Mouse (Mus musculus): ENCODE measurements around the gene Olfr196. TPM values are rescaled to one million over a fixed set of nuclear protein-coding genes. Genes with fewer than 3 reads are reported as not detected.
"Not testable (repeated sequence)": the region's sequence is repeated elsewhere in the genome, so short reads cannot be mapped to it uniquely, and the experiment has no call there.

Gene Olfr196
- not detected in 2 replicates for total RNA-seq (2017)

DNA sequence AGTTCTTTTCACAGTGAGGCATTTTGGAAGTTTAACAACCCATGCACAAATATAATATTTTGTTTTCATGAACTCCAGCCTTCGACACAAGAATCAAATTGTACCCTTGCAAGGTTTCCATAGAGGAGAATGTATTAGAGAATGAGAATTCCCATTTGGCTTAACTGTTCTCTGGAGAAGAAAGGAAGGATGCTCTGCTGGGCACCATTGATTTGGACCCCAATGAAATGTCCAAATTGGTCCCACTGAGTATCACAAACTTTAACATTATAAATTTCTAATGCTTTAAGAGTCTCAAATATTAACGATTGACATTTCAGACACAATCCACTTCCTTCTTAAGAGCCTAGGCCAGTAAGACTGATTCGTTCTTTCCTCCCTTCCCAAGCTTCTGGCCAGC lies at the start of gene Olfr196:
TSS of gene Olfr196 (minus strand) at position 101 of the 400 bp plus-strand sequence.
- ATAC-seq (replicated peaks in 1 of 2; ENCODE audit: insufficient read depth in 1 of 2, low FRiP score in 2 of 2, low TSS enrichment in 1 of 2, low read depth in 1 of 2, poor library complexity in 2 of 2, severe bottlenecking in 2 of 2): no peak

DNA sequence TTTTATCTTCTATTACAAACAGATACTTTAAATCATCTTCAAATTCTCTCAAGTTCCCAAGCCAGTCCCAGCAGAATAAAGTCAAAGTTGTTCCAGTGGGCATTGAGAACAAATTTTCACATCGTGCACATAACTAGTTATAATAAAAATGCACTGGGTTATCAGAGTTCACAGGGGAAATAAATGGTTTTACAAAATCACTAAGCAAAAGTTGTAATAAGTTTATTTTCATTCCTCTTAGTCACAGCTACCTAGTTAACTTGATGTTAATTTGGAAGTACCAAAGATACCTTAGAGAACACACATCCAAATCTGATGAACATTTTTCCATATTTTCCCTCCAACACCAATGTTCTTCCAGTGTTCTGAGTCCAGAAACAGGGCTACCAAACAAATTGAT lies 49.4 kb upstream of the Olfr196 start, which contains the start of gene Olfr199:
TSS of gene Olfr199 (minus strand) at position 101 of the 400 bp plus-strand sequence.
- ATAC-seq (replicated peaks in 1 of 2; ENCODE audit: insufficient read depth in 1 of 2, low FRiP score in 2 of 2, low TSS enrichment in 1 of 2, low read depth in 1 of 2, poor library complexity in 2 of 2, severe bottlenecking in 2 of 2): not testable (repeated sequence)

DNA sequence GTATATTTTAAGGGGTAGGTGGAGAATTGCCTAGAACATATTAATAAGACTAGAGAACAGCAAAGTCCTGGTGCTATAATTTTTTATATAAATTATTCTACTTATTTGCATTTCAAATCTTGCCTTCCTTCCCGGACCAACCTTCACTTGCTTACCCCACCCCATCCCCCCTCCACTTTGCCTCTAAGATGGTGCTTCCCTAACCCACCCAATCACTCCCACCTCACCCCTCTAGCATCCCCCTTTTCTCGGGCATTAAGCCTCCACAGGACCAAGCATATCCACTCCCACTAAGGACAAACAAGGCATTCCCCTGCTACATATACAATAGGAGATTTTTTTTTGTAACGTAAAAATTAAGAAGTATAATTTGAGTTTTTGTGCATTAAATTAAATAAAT lies 47.6 kb upstream of the Olfr196 start:
- ATAC-seq (replicated peaks in 1 of 2; ENCODE audit: insufficient read depth in 1 of 2, low FRiP score in 2 of 2, low TSS enrichment in 1 of 2, low read depth in 1 of 2, poor library complexity in 2 of 2, severe bottlenecking in 2 of 2): not testable (repeated sequence)

GRCm38 (mm10) chr16:59203433-59203832 lies 33.2 kb upstream of the Olfr196 start, which contains the start of gene Olfr198:
Gene Olfr198 (minus strand): TSS chr16:59203533.
- ATAC-seq (replicated peaks in 1 of 2; ENCODE audit: insufficient read depth in 1 of 2, low FRiP score in 2 of 2, low TSS enrichment in 1 of 2, low read depth in 1 of 2, poor library complexity in 2 of 2, severe bottlenecking in 2 of 2): not testable (repeated sequence)

- ATAC-seq (replicated peaks in 1 of 2; ENCODE audit: insufficient read depth in 1 of 2, low FRiP score in 2 of 2, low TSS enrichment in 1 of 2, low read depth in 1 of 2, poor library complexity in 2 of 2, severe bottlenecking in 2 of 2): no peak
These were observed 18.3 kb downstream of the Olfr196 start for GRCm38 (mm10) chr16:59151996-59152395.

GRCm38 (mm10) chr16:59146746-59147145 lies 23.5 kb downstream of the Olfr196 start, which contains the start of gene Olfr195:
Gene Olfr195 (plus strand): TSS chr16:59147046.
- ATAC-seq (replicated peaks in 1 of 2; ENCODE audit: insufficient read depth in 1 of 2, low FRiP score in 2 of 2, low TSS enrichment in 1 of 2, low read depth in 1 of 2, poor library complexity in 2 of 2, severe bottlenecking in 2 of 2): no peak

- no peak for ATAC-seq (replicated peaks in 1 of 2; ENCODE audit: insufficient read depth in 1 of 2, low FRiP score in 2 of 2, low TSS enrichment in 1 of 2, low read depth in 1 of 2, poor library complexity in 2 of 2, severe bottlenecking in 2 of 2)
These were observed 29.1 kb downstream of the Olfr196 start for GRCm38 (mm10) chr16:59141105-59141504.

DNA sequence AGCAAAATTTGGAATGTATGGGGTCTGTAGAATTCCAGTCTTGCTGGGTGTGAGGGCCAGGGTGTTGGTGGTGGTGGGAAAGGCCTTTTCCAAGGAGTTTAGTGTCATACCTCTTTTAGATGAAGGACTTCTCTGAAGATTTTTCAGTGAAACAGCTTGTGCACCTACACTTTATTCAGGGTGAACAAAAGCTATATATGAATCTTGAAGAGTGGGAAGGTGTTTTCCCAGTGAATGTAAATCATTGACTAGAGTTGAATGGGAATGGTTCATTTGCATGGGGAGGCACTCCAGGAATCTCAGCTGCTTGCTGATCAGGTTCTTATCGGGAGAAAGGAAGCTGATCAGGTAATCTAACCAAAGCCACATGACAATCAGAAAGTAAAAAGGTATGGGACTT lies 39.5 kb downstream of the Olfr196 start:
- ATAC-seq (replicated peaks in 1 of 2; ENCODE audit: insufficient read depth in 1 of 2, low FRiP score in 2 of 2, low TSS enrichment in 1 of 2, low read depth in 1 of 2, poor library complexity in 2 of 2, severe bottlenecking in 2 of 2): no peak

- no peak for ATAC-seq (replicated peaks in 1 of 2; ENCODE audit: insufficient read depth in 1 of 2, low FRiP score in 2 of 2, low TSS enrichment in 1 of 2, low read depth in 1 of 2, poor library complexity in 2 of 2, severe bottlenecking in 2 of 2)
These were observed 49.3 kb downstream of the Olfr196 start, which contains the start of gene Olfr194 for GRCm38 (mm10) chr16:59120969-59121368. Gene Olfr194 (minus strand): TSS chr16:59121069.

Other genes starting within 250 kb of the Olfr196 start
- gene Olfr181, start 241.7 kb downstream of the Olfr196 start, total RNA-seq (2017): not detected in 2 replicates
- not detected in 2 replicates for gene Olfr180, start 241.1 kb downstream of the Olfr196 start, total RNA-seq (2017)
- gene Olfr183, start 175.1 kb downstream of the Olfr196 start, total RNA-seq (2017): not detected in 2 replicates
- gene Olfr186, start 140.2 kb downstream of the Olfr196 start, total RNA-seq (2017): not detected in 2 replicates
- not detected in 2 replicates for gene Olfr187, start 130.7 kb downstream of the Olfr196 start, total RNA-seq (2017)
- not detected in 2 replicates for gene Olfr190, start 92.4 kb downstream of the Olfr196 start, total RNA-seq (2017)
- not detected in 2 replicates for gene Olfr191, start 80.6 kb downstream of the Olfr196 start, total RNA-seq (2017)
- gene Olfr193, start 58.6 kb downstream of the Olfr196 start, total RNA-seq (2017): not detected in 2 replicates
- gene Olfr194, start 49.4 kb downstream of the Olfr196 start, total RNA-seq (2017): not detected in 2 replicates
- not detected in 2 replicates for gene Olfr195, start 23.4 kb downstream of the Olfr196 start, total RNA-seq (2017)
- gene Olfr198, start 33.1 kb upstream of the Olfr196 start, total RNA-seq (2017): not detected in 2 replicates
- not detected in 2 replicates for gene Olfr199, start 49.3 kb upstream of the Olfr196 start, total RNA-seq (2017)
- not detected in 2 replicates for gene Olfr201, start 102.2 kb upstream of the Olfr196 start, total RNA-seq (2017)
- gene Olfr202, start 116.3 kb upstream of the Olfr196 start, total RNA-seq (2017): not detected in 2 replicates
- not detected in 2 replicates for gene Olfr203, start 128.4 kb upstream of the Olfr196 start, total RNA-seq (2017)
- gene Olfr204, start 147.8 kb upstream of the Olfr196 start, total RNA-seq (2017): not detected in 2 replicates
- not detected in 2 replicates for gene Olfr205, start 160.7 kb upstream of the Olfr196 start, total RNA-seq (2017)
- gene Olfr206, start 178.8 kb upstream of the Olfr196 start, total RNA-seq (2017): not detected in 2 replicates
- gene Olfr209, start 193.5 kb upstream of the Olfr196 start, total RNA-seq (2017): not detected in 2 replicates
- not detected in 2 replicates for gene Gabrr3, start 236.9 kb upstream of the Olfr196 start, total RNA-seq (2017)